Mouse (Mus musculus): ENCODE measurements around the gene Pan2. TPM values are rescaled to one million over a fixed set of nuclear protein-coding genes. Genes with fewer than 3 reads are reported as not detected.
"Not testable (repeated sequence)": the region's sequence is repeated elsewhere in the genome, so short reads cannot be mapped to it uniquely, and the experiment has no call there.

Pan2 gene
- 25.1 and 25.2 TPM in 2 replicates for polyA plus RNA-seq (2015; fragmentation: Nextera tagmentation; extraction: Ambion mirVana)

DNA sequence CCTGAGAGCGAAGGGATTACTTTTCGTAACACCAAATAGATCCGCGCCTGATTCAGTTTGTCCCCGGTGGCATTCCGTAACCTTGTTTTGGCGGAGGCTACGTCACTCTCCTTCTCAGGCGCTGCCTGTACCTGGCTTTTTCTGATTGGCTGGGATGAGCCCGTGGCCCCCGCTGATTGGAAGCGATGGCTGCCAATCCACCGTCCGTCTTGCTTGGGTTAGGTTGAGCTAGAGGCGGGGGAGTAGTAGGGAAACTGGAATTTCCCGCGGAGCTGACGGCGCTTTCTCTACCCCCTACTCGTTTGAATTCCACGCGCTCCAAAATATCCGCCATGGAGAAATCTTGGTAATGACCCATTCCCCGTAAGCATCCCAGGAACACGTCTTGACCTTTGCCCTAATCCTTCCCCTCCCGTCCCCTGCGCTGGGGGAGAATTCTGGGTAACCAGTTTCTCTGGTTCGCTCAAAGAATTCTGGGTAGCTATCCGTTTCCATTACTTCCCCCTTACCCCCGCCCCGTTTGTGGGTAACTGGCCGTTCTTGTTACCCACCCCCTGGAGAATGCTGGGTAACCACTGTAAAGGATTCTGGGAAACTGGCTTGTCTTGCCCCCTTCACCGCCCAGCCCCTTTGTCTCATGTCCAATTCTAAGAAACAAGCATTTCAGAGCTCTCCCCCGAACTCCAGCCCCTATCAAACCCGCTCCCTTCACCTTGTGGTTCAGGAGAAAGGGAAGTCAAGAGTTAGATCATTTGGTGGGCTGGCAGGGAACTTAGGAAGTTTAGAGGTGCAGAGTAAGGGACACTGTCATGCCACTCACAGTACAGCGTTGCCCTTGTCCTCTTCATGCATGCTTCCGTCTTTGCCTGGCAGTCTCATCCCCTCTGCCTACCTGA lies at the start of gene Pan2:
Pan2 (plus strand) TSS at position 210 of the 896 bp plus-strand sequence.
- H3K27me3 ChIP-seq = no peaks in the 10 kb centered on the region
- H3K9me3 ChIP-seq = no peaks in the 10 kb centered on the region
- peak within 1 kb of the TSS; percentile 79 for H3K9ac ChIP-seq
- H3K4me3 ChIP-seq = peak within 1 kb of the TSS; percentile 60
- peak within 1 kb of the TSS; percentile 71 for H3K4me2 ChIP-seq
- 2% methylated on average over 37 of the region's 37 CpGs for WGBS
- peak; percentile 99 for ATAC-seq (ENCODE audit: insufficient number of reproducible peaks, low FRiP score, low TSS enrichment, low read depth)
- H3K27ac ChIP-seq = peak within 1 kb of the TSS; percentile 97
- H3K4me1 ChIP-seq = peaks cover 16% of the 10 kb centered on the region
- peaks cover 5% of the 10 kb centered on the region for H3K36me3 ChIP-seq

DNA sequence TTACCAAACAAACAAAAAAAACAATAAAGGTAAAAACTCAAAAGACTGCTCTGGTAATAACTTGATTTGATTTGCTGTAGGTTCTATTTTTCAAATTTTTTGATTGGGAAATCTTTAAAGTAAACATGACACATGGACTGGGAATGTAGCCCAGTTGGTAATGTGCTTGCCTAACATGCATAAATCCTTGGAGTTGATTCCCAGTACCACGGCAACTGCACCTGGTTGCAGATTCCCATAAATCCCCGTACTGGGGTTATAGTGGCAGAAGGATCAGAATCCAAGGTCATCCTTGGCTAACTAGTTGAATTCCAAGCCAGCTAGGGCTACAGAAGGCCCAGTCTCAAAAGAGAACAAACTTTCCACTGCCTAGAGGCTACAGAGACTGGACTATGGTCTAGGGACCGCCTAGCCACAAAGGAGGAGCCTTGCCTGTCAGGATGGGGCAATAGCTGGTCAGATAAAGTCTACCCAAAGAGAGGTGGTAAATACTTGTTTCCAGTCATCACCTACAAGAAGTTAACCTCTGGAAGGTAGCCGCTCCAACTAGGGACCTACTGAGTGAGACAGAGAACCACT lies 49.4 kb upstream of the Pan2 start, which contains the start of gene Apon:
Apon (plus strand) TSS at position 420 of the 579 bp plus-strand sequence.
- ATAC-seq (ENCODE audit: insufficient number of reproducible peaks, low FRiP score, low TSS enrichment, low read depth) = no peak
- WGBS = 75% methylated on average over 4 of the region's 4 CpGs
- Histone ChIP-seq H3K9ac (no peak within 1 kb of the TSS), H3K36me3 (peaks cover 40% of the 10 kb centered on the region), H3K4me1 (no peaks in the 10 kb centered on the region), H3K27me3 (no peaks in the 10 kb centered on the region), H3K4me3 (no peak within 1 kb of the TSS), H3K27ac (no peak within 1 kb of the TSS), H3K4me2 (no peak within 1 kb of the TSS), H3K9me3 (no peaks in the 10 kb centered on the region)

GRCm38 (mm10) chr10:128255925-128256324 lies 47.2 kb upstream of the Pan2 start:
- 83% methylated on average over 8 of the region's 8 CpGs for WGBS
- no peaks in the 10 kb centered on the region for H3K9me3 ChIP-seq
- H3K9ac ChIP-seq = no peak overlapping the region
- H3K4me1 ChIP-seq = no peaks in the 10 kb centered on the region
- peaks cover 20% of the 10 kb centered on the region for H3K36me3 ChIP-seq
- H3K4me3 ChIP-seq = no peak overlapping the region
- H3K27me3 ChIP-seq = no peaks in the 10 kb centered on the region
- H3K4me2 ChIP-seq = no peak overlapping the region
- no peak overlapping the region for H3K27ac ChIP-seq
- no peak for ATAC-seq (ENCODE audit: insufficient number of reproducible peaks, low FRiP score, low TSS enrichment, low read depth)

GRCm38 (mm10) chr10:128256328-128256727 lies 46.8 kb upstream of the Pan2 start:
- Histone ChIP-seq H3K4me1 (no peaks in the 10 kb centered on the region), H3K9ac (no peak overlapping the region), H3K27me3 (no peaks in the 10 kb centered on the region), H3K36me3 (peaks cover 16% of the 10 kb centered on the region), H3K9me3 (no peaks in the 10 kb centered on the region), H3K27ac (no peak overlapping the region), H3K4me3 (no peak overlapping the region), H3K4me2 (no peak overlapping the region)
- ATAC-seq (ENCODE audit: insufficient number of reproducible peaks, low FRiP score, low TSS enrichment, low read depth) = no peak
- WGBS = 73% methylated on average over 8 of the region's 8 CpGs

GRCm38 (mm10) chr10:128258953-128259352 lies 44.2 kb upstream of the Pan2 start:
- no peak for ATAC-seq (ENCODE audit: insufficient number of reproducible peaks, low FRiP score, low TSS enrichment, low read depth)
- H3K9ac ChIP-seq = no peak overlapping the region
- 85% methylated on average over 4 of the region's 4 CpGs for WGBS
- no peaks in the 10 kb centered on the region for H3K27me3 ChIP-seq
- H3K27ac ChIP-seq = no peak overlapping the region
- no peak overlapping the region for H3K4me3 ChIP-seq
- H3K36me3 ChIP-seq = no peaks in the 10 kb centered on the region
- no peak overlapping the region for H3K4me2 ChIP-seq
- H3K9me3 ChIP-seq = no peaks in the 10 kb centered on the region
- H3K4me1 ChIP-seq = no peaks in the 10 kb centered on the region

DNA sequence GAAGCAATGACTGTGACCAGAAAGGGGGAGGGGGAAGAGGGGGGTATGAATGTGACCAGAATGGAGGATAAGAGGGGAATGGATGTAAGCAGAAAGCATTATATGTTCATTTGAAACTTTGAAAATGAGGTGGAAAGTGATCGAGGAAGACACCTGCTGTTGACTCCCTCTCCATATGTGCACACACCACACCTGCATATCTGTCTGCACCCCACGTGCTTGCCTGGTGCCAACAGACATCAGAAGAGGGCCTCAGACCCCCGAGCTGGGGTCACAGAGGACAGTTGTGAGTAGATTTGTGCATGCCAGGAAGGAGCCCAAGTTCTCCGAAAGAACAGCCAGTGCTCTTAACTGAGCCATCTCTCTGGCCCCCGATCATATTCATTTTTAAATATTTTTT lies 43.2 kb upstream of the Pan2 start:
- no peak overlapping the region for H3K4me2 ChIP-seq
- H3K9me3 ChIP-seq = no peaks in the 10 kb centered on the region
- H3K4me1 ChIP-seq = no peaks in the 10 kb centered on the region
- no peak for ATAC-seq (ENCODE audit: insufficient number of reproducible peaks, low FRiP score, low TSS enrichment, low read depth)
- H3K4me3 ChIP-seq = no peak overlapping the region
- H3K27ac ChIP-seq = no peak overlapping the region
- 82% methylated on average over 5 of the region's 5 CpGs for WGBS
- H3K36me3 ChIP-seq = no peaks in the 10 kb centered on the region
- H3K27me3 ChIP-seq = no peaks in the 10 kb centered on the region
- no peak overlapping the region for H3K9ac ChIP-seq

GRCm38 (mm10) chr10:128260376-128260775 lies 42.8 kb upstream of the Pan2 start:
- not testable (repeated sequence) for H3K27ac ChIP-seq; H3K4me2 ChIP-seq; H3K4me1 ChIP-seq; H3K9me3 ChIP-seq; H3K36me3 ChIP-seq; H3K27me3 ChIP-seq; H3K4me3 ChIP-seq; H3K9ac ChIP-seq; ATAC-seq (ENCODE audit: insufficient number of reproducible peaks, low FRiP score, low TSS enrichment, low read depth)
- WGBS = 85% methylated on average over 7 of the region's 7 CpGs

DNA sequence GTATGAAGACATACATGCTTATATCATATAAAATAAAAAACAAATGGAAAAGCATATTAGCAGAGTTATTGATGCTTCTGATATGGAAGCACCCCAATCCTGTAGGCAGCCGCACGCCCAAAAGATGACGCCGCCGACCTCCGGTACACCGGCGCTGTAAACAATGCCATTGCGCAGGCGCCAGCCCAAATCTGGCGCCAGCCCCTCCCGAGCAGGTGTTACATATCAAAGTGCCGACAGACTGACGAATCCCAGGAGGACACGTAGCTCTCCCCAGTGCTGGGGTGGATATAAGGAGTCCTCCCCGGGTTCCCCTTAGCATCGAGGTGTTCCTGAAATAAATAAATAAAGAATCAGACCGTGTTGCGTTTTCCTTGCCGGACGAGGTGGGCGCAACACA lies 40.8 kb upstream of the Pan2 start:
- Histone ChIP-seq H3K9ac (no peak overlapping the region), H3K4me1 (no peaks in the 10 kb centered on the region), H3K4me2 (no peak overlapping the region), H3K27ac (no peak overlapping the region), H3K9me3 (no peaks in the 10 kb centered on the region), H3K36me3 (no peaks in the 10 kb centered on the region), H3K4me3 (no peak overlapping the region), H3K27me3 (no peaks in the 10 kb centered on the region)
- ATAC-seq (ENCODE audit: insufficient number of reproducible peaks, low FRiP score, low TSS enrichment, low read depth) = no peak
- WGBS = 76% methylated on average over 22 of the region's 22 CpGs

DNA sequence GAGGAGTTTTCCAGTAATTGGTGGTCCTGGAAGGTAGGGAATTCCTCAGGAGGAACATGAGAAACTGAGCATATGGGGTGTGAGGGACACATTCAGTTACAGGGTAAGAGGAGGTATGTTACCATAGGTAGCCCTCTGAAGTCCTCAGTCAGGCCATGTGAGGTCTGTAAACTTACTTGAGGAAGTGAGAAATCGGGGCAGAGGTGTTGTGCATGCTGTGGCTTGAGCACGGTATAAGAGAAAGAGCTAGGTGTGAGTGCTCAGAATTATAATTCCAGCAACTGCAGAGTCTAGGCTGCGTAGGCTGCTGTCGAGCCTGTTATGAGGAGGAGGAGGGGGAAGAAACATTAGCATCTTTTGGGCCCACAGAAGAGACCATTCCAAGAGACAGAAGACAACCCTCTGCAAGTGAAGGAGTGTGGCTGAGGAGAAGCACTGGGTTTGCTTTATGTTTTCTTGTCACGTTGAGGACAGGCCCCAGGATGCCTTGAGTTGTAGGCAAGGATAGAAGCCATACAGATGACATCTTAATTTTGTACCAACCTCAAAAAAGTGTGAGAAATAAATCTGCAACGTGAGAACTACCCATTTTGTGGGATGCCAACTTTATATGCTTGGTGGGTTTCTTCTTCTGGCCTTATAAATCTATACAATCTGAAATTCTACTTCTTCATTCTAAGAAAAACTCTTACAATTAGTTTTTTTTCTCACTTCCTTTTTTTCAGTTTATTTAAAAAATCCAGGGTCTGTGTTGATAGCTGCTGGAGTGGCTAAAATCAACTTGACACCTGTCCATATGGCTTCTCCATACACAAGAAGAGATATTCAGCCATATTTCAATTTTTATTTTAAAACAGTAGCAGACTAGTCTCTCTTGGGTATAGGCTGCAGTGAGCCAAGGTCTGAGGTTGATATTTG lies 39.5 kb upstream of the Pan2 start:
- ATAC-seq (ENCODE audit: insufficient number of reproducible peaks, low FRiP score, low TSS enrichment, low read depth) = no peak
- H3K36me3 ChIP-seq = no peaks in the 10 kb centered on the region
- no peaks in the 10 kb centered on the region for H3K27me3 ChIP-seq
- no peak overlapping the region for H3K9ac ChIP-seq
- no peak overlapping the region for H3K4me3 ChIP-seq
- H3K4me1 ChIP-seq = no peaks in the 10 kb centered on the region
- H3K27ac ChIP-seq = no peak overlapping the region
- H3K4me2 ChIP-seq = no peak overlapping the region
- no peaks in the 10 kb centered on the region for H3K9me3 ChIP-seq
- WGBS = 74% methylated on average over 6 of the region's 6 CpGs

DNA sequence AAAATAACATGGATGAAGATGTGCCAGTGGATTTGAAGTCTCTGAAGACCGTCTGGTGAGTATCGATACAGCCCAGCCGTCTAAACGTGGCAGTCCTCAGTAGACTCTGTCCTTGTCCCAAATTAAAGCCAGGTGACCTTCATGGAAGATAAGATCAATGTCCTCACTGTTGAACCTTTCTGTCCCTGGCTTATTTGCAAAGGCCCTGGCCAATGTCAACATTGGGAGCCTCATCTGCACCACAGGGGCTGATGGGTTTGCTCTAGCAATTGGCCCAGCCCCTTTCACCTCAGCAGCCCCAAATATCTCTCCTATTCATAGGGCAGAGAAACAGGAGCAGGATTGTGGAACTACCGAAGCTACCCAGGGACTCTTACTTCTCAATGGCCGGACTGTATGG lies 34.8 kb upstream of the Pan2 start, which contains the start of gene Apof:
Apof (plus strand) TSS at position 301 of the 400 bp plus-strand sequence.
- H3K4me3 ChIP-seq = no peak within 1 kb of the TSS
- H3K4me2 ChIP-seq = no peak within 1 kb of the TSS
- H3K9me3 ChIP-seq = no peaks in the 10 kb centered on the region
- H3K9ac ChIP-seq = no peak within 1 kb of the TSS
- H3K36me3 ChIP-seq = no peaks in the 10 kb centered on the region
- no peak for ATAC-seq (ENCODE audit: insufficient number of reproducible peaks, low FRiP score, low TSS enrichment, low read depth)
- 73% methylated on average over 6 of the region's 6 CpGs for WGBS
- no peak within 1 kb of the TSS for H3K27ac ChIP-seq
- H3K4me1 ChIP-seq = peaks cover 5% of the 10 kb centered on the region; the same call in 1 of the 2 replicates
- no peaks in the 10 kb centered on the region for H3K27me3 ChIP-seq

DNA sequence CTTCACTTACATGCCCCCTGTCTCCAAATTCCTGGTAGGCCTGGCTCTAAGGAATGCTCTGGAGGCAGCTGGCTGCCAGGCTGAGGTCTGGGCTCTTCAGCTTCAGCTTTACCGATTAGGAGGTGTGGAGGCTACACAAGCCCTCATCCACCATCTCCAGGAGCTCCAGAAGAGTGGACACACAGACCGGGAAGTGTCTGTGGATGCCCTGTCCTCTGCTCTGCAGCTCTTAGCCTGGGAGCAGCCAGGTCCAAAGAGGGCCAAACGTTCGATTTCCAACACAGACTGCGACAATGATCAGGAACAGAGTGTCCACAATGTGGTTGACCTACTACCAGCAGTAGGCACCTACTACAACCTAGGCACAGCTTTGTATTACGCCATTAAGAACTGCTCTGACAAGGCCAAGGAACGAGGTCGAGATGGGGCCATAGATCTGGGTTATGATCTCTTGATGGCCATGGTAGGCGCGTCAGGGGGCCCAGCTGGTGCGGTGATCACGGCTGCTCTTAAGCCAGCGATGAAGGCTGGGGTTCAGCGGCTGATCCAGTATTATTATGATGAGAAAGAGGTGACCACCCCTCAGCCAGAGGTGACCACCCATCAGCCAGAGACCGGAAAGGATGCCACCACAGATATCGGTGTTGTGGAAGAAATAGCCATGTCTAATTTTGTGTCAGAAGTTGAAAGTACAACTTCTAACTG lies 33.8 kb upstream of the Pan2 start:
- Histone ChIP-seq H3K27ac (no peak overlapping the region), H3K9ac (no peak overlapping the region), H3K4me1 (peaks cover 5% of the 10 kb centered on the region; the same call in 1 of the 2 replicates), H3K36me3 (no peaks in the 10 kb centered on the region), H3K9me3 (no peaks in the 10 kb centered on the region), H3K4me2 (peak overlapping the region; percentile 65; the same call in 1 of the 2 replicates), H3K27me3 (no peaks in the 10 kb centered on the region), H3K4me3 (peak overlapping the region; percentile 79; the same call in 1 of the 2 replicates)
- 90% methylated on average over 16 of the region's 16 CpGs for WGBS
- no peak for ATAC-seq (ENCODE audit: insufficient number of reproducible peaks, low FRiP score, low TSS enrichment, low read depth)

All from limb, embryonic 15.5 days (tissue).